Mouse (Mus musculus) heart, embryonic 10.5 days (tissue): ENCODE results near the gene Kank1. TPM values are rescaled to one million over a fixed set of nuclear protein-coding genes. Genes with fewer than 3 reads are reported as not detected.

Experiments
- DNase-seq: peaks from one replicate; pipeline ENCODE4 v3.0.0-alpha.2; 2017; ENCODE audit warnings: low spot score
- H3K27ac ChIP-seq: fragments of 300-500 bp; sonication (generic); 2 replicates; pipeline ENCODE4 v1.5.1; 2016; ENCODE audit warnings: mild to moderate bottlenecking
- H3K27me3 ChIP-seq: fragments of 300-500 bp; sonication (generic); 2 replicates; pipeline ENCODE4 v1.6.1; 2016; ENCODE audit warnings: mild to moderate bottlenecking; ENCODE audit not compliant: poor library complexity, insufficient read depth, severe bottlenecking
- H3K36me3 ChIP-seq: fragments of 300-500 bp; sonication (generic); 2 replicates; pipeline ENCODE4 v1.6.1; 2016; ENCODE audit warnings: mild to moderate bottlenecking, moderate library complexity
- H3K4me1 ChIP-seq: fragments of 300-500 bp; sonication (generic); 2 replicates; pipeline ENCODE4 v1.6.1; 2016; ENCODE audit warnings: mild to moderate bottlenecking
- H3K4me3 ChIP-seq: fragments of 300-500 bp; sonication (generic); 2 replicates; pipeline ENCODE4 v1.5.1; 2016; ENCODE audit warnings: mild to moderate bottlenecking, moderate library complexity
- H3K9me3 ChIP-seq: fragments of 300-500 bp; sonication (generic); 2 replicates; pipeline ENCODE4 v1.6.1; 2016; ENCODE audit warnings: mild to moderate bottlenecking, moderate library complexity
- WGBS: fragments of 180-500 bp; shearing (Covaris S2); methylation state at CpG from one replicate; pipeline ENCODE4 v1.1.7; 2016; 5-methylcytosine and 5-hydroxymethylcytosine counted together
- polyA plus RNA-seq: library from polyadenylated mRNA; unstranded; fragments of >200 nt; fragmentation: Nextera tagmentation; extraction: Ambion mirVana; gene quantifications from 2 replicates; pipeline ENCODE4 v1.2.1, GENCODE M21; 2016

Kank1 gene
- polyA plus RNA-seq, 1 experiment from 2014 or later, result 49.2 TPM

- Histone ChIP-seq H3K27ac (no peak overlapping the region), H3K27me3 (no peaks in the 10 kb centered on the region), H3K4me3 (no peak overlapping the region), H3K4me1 (peaks cover 15% of the 10 kb centered on the region), H3K9me3 (no peaks in the 10 kb centered on the region), H3K36me3 (peaks cover 84% of the 10 kb centered on the region)
- DNase-seq, result no peak
- WGBS, result 84% methylated on average over 7 of the region's 7 CpGs
These were observed 195.1 kb downstream of the Kank1 start for GRCm38 (mm10) chr19:25431909-25432308.

- Histone ChIP-seq H3K4me3 (no peak overlapping the region), H3K4me1 (peaks cover 4% of the 10 kb centered on the region; the same call in 1 of the 2 replicates), H3K36me3 (peaks cover 71% of the 10 kb centered on the region), H3K27ac (no peak overlapping the region), H3K9me3 (no peaks in the 10 kb centered on the region), H3K27me3 (no peaks in the 10 kb centered on the region)
- no peak for DNase-seq
- 87% methylated on average over 7 of the region's 7 CpGs for WGBS
These were observed 196.5 kb downstream of the Kank1 start for GRCm38 (mm10) chr19:25433169-25433690.

- 88% methylated on average over 7 of the region's 7 CpGs for WGBS
- Histone ChIP-seq H3K27me3 (no peaks in the 10 kb centered on the region), H3K36me3 (peaks cover 60% of the 10 kb centered on the region), H3K27ac (peak overlapping the region; percentile 30; the same call in 1 of the 2 replicates), H3K4me3 (no peak overlapping the region), H3K4me1 (peaks cover 4% of the 10 kb centered on the region; the same call in 1 of the 2 replicates), H3K9me3 (no peaks in the 10 kb centered on the region)
- DNase-seq, result no peak
These were observed 197.6 kb downstream of the Kank1 start for GRCm38 (mm10) chr19:25434345-25434744.

GRCm38 (mm10) chr19:25434795-25435194 is 198.0 kb downstream of the Kank1 start:
- Histone ChIP-seq H3K4me3 (no peak overlapping the region), H3K36me3 (peaks cover 56% of the 10 kb centered on the region), H3K4me1 (peaks cover 4% of the 10 kb centered on the region; the same call in 1 of the 2 replicates), H3K27ac (peak overlapping the region; percentile 30; the same call in 1 of the 2 replicates), H3K27me3 (no peaks in the 10 kb centered on the region), H3K9me3 (no peaks in the 10 kb centered on the region)
- DNase-seq, result no peak
- WGBS, result 76% methylated on average over 6 of the region's 6 CpGs

GRCm38 (mm10) chr19:25435412-25435811 is 198.6 kb downstream of the Kank1 start:
- no peaks in the 10 kb centered on the region for H3K27me3 ChIP-seq
- H3K4me1 ChIP-seq, result peaks cover 4% of the 10 kb centered on the region; the same call in 1 of the 2 replicates
- peak overlapping the region; percentile 42; the same call in 1 of the 2 replicates for H3K27ac ChIP-seq
- no peak for DNase-seq
- 44% methylated on average over 5 of the region's 5 CpGs for WGBS
- no peak overlapping the region for H3K4me3 ChIP-seq
- H3K9me3 ChIP-seq, result no peaks in the 10 kb centered on the region
- peaks cover 49% of the 10 kb centered on the region for H3K36me3 ChIP-seq

GRCm38 (mm10) chr19:25436175-25436574 is 199.4 kb downstream of the Kank1 start:
- Histone ChIP-seq H3K4me3 (no peak overlapping the region), H3K4me1 (peaks cover 4% of the 10 kb centered on the region; the same call in 1 of the 2 replicates), H3K9me3 (no peaks in the 10 kb centered on the region), H3K27me3 (no peaks in the 10 kb centered on the region), H3K27ac (0 out of 2 replicates have a peak overlapping the region, but pooled peaks have one; percentile 33), H3K36me3 (peaks cover 42% of the 10 kb centered on the region)
- DNase-seq, result no peak
- WGBS, result 58% methylated on average over 4 of the region's 4 CpGs

- Histone ChIP-seq H3K36me3 (peaks cover 33% of the 10 kb centered on the region), H3K27me3 (no peaks in the 10 kb centered on the region), H3K27ac (no peak overlapping the region), H3K4me3 (no peak overlapping the region), H3K4me1 (peaks cover 4% of the 10 kb centered on the region; the same call in 1 of the 2 replicates), H3K9me3 (no peaks in the 10 kb centered on the region)
- no peak for DNase-seq
- 83% methylated on average over 20 of the region's 20 CpGs for WGBS
These were observed 200.2 kb downstream of the Kank1 start for GRCm38 (mm10) chr19:25436789-25437650.

GRCm38 (mm10) chr19:25438246-25438645 is 201.5 kb downstream of the Kank1 start:
- peaks cover 4% of the 10 kb centered on the region; the same call in 1 of the 2 replicates for H3K4me1 ChIP-seq
- no peak overlapping the region for H3K27ac ChIP-seq
- DNase-seq, result no peak
- no peaks in the 10 kb centered on the region for H3K9me3 ChIP-seq
- peaks cover 21% of the 10 kb centered on the region for H3K36me3 ChIP-seq
- no peaks in the 10 kb centered on the region for H3K27me3 ChIP-seq
- 85% methylated on average over 6 of the region's 6 CpGs for WGBS
- H3K4me3 ChIP-seq, result no peak overlapping the region

GRCm38 (mm10) chr19:25439807-25440206 is 203.0 kb downstream of the Kank1 start:
- 79% methylated on average over 6 of the region's 6 CpGs for WGBS
- no peak for DNase-seq
- H3K9me3 ChIP-seq, result no peaks in the 10 kb centered on the region
- no peaks in the 10 kb centered on the region; the same call in 1 of the 2 replicates for H3K4me1 ChIP-seq
- no peak overlapping the region for H3K27ac ChIP-seq
- no peaks in the 10 kb centered on the region for H3K27me3 ChIP-seq
- no peak overlapping the region for H3K4me3 ChIP-seq
- H3K36me3 ChIP-seq, result peaks cover 7% of the 10 kb centered on the region

GRCm38 (mm10) chr19:25440736-25441135 is 204.0 kb downstream of the Kank1 start:
- no peaks in the 10 kb centered on the region; the same call in 1 of the 2 replicates for H3K4me1 ChIP-seq
- H3K36me3 ChIP-seq, result 0 out of 2 replicates have a peak, but pooled peaks cover 4% of the 10 kb centered on the region
- no peak overlapping the region for H3K4me3 ChIP-seq
- DNase-seq, result no peak
- no peaks in the 10 kb centered on the region for H3K27me3 ChIP-seq
- 74% methylated on average over 4 of the region's 4 CpGs for WGBS
- H3K27ac ChIP-seq, result no peak overlapping the region
- no peaks in the 10 kb centered on the region for H3K9me3 ChIP-seq

GRCm38 (mm10) chr19:25445054-25445453 is 208.3 kb downstream of the Kank1 start:
- WGBS, result 26% methylated on average over 7 of the region's 7 CpGs
- Histone ChIP-seq H3K4me1 (no peaks in the 10 kb centered on the region), H3K27me3 (no peaks in the 10 kb centered on the region; the same call in 1 of the 2 replicates), H3K27ac (no peak overlapping the region), H3K9me3 (no peaks in the 10 kb centered on the region), H3K36me3 (no peaks in the 10 kb centered on the region), H3K4me3 (no peak overlapping the region)
- DNase-seq, result no peak

- no peak for DNase-seq
- Histone ChIP-seq H3K27ac (0 out of 2 replicates have a peak overlapping the region, but pooled peaks have one; percentile 49), H3K4me3 (no peak overlapping the region), H3K27me3 (no peaks in the 10 kb centered on the region; the same call in 1 of the 2 replicates), H3K36me3 (no peaks in the 10 kb centered on the region), H3K9me3 (no peaks in the 10 kb centered on the region), H3K4me1 (no peaks in the 10 kb centered on the region)
- 58% methylated on average over 8 of the region's 8 CpGs for WGBS
These were observed 209.1 kb downstream of the Kank1 start for GRCm38 (mm10) chr19:25445842-25446241.

- H3K9me3 ChIP-seq, result no peaks in the 10 kb centered on the region
- H3K4me1 ChIP-seq, result no peaks in the 10 kb centered on the region
- WGBS, result 72% methylated on average over 2 of the region's 2 CpGs
- H3K27ac ChIP-seq, result no peak overlapping the region
- H3K36me3 ChIP-seq, result no peaks in the 10 kb centered on the region
- no peak for DNase-seq
- no peak overlapping the region for H3K4me3 ChIP-seq
- H3K27me3 ChIP-seq, result no peaks in the 10 kb centered on the region; the same call in 1 of the 2 replicates
These were observed 209.9 kb downstream of the Kank1 start for GRCm38 (mm10) chr19:25446683-25447082.
